Mouse (Mus musculus): Measurements from ENCODE around the gene Olfr933.
A peak's percentile ranks its signal among the peaks of the same experiment; 100 is the strongest.

Gene Olfr933

GRCm38 (mm10) chr9:38972013-38972412, at the start of gene Olfr933:
TSS of gene Olfr933 (plus strand) at chr9:38972313.
- DNase-seq (ENCODE audit: low read depth, low spot score) = no peak

GRCm38 (mm10) chr9:38929509-38929908, 42.6 kb upstream of the Olfr933 start, which contains the start of gene Olfr930:
TSS of gene Olfr930 (plus strand) at chr9:38929809.
- no peak for DNase-seq (ENCODE audit: low read depth, low spot score)

- no peak for DNase-seq (ENCODE audit: low read depth, low spot score)
Observed at GRCm38 (mm10) chr9:38953401-38954123, 18.6 kb upstream of the Olfr933 start.

GRCm38 (mm10) chr9:38954124-38954416, 18.0 kb upstream of the Olfr933 start:
- DNase-seq (ENCODE audit: low read depth, low spot score) = peak; percentile 17

GRCm38 (mm10) chr9:38988215-38988614, 16.1 kb downstream of the Olfr933 start, which contains the start of gene Olfr934:
TSS of gene Olfr934 (minus strand) at chr9:38988315.
- no peak for DNase-seq (ENCODE audit: low read depth, low spot score)

- no peak for DNase-seq (ENCODE audit: low read depth, low spot score)
Observed at GRCm38 (mm10) chr9:38999583-38999982, 27.5 kb downstream of the Olfr933 start, which contains the start of gene Olfr935. TSS of gene Olfr935 (minus strand) at chr9:38999683.

- DNase-seq (ENCODE audit: low read depth, low spot score) = no peak
Observed at GRCm38 (mm10) chr9:39023277-39023676, 51.2 kb downstream of the Olfr933 start, which contains the start of gene Olfr146. TSS of gene Olfr146 (minus strand) at chr9:39023377.

Data from forelimb bud, embryonic 11.5 days (tissue).